Mouse (Mus musculus): ENCODE results near the gene Pcca. TPM values are rescaled to one million over a fixed set of nuclear protein-coding genes. Genes with fewer than 3 reads are reported as not detected.
"Not testable (repeated sequence)": the region's sequence is repeated elsewhere in the genome, so short reads cannot be mapped to it uniquely, and the experiment has no call there.

The Pcca gene
- polyA plus RNA-seq, 1 experiment: 25.1 TPM

DNA sequence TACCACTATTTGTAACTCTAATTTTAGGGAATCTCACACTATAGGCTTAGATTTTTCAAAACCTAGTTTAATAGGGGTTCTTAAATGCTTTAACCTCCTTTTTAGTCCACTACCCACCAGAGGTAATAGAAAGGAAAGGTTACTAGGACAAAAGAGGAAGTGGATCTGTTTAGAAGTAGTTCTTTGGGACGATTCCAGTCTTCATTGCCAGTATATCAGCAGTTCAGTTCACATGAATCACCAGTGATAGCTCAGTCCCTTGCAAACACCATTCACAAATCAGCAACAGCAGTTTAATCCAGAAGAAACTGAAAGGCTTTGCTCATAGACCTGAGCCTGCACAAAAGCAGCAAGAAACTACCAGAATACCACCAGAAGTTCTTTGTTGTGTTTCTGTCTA lies 14.8 kb downstream of the Pcca start:
- Histone ChIP-seq H3K4me1 (ENCODE audit: control insufficient read depth, insufficient read depth, low read length) (no peaks in the 10 kb centered on the region), H3K36me3 (ENCODE audit: control insufficient read depth, insufficient read depth, low read length, poor library complexity, severe bottlenecking) (no peaks in the 10 kb centered on the region), H3K27ac (ENCODE audit: insufficient read depth, low read length) (no peak overlapping the region), H3K27me3 (ENCODE audit: control insufficient read depth, insufficient read depth, low read length, poor library complexity, severe bottlenecking) (no peaks in the 10 kb centered on the region), H3K9ac (ENCODE audit: low read depth, poor library complexity, severe bottlenecking) (no peak overlapping the region), H3K9me3 (replicated peaks; ENCODE audit: control insufficient read depth, insufficient read depth, low read length, poor library complexity, severe bottlenecking) (0 out of 2 replicates have a peak, but pooled peaks cover 4% of the 10 kb centered on the region), H3K4me3 (ENCODE audit: low read depth, low read length) (no peak overlapping the region)
- TF ChIP-seq EP300 (IDR thresholded peaks at IDR 0.05; ENCODE audit: insufficient read depth, low read depth, low read length): no peak
- no peak for TF ChIP-seq CTCF (IDR thresholded peaks at IDR 0.05; ENCODE audit: low read depth, low read length)
- no peak for TF ChIP-seq POLR2A (IDR thresholded peaks at IDR 0.05; ENCODE audit: insufficient read depth, low read length)

DNA sequence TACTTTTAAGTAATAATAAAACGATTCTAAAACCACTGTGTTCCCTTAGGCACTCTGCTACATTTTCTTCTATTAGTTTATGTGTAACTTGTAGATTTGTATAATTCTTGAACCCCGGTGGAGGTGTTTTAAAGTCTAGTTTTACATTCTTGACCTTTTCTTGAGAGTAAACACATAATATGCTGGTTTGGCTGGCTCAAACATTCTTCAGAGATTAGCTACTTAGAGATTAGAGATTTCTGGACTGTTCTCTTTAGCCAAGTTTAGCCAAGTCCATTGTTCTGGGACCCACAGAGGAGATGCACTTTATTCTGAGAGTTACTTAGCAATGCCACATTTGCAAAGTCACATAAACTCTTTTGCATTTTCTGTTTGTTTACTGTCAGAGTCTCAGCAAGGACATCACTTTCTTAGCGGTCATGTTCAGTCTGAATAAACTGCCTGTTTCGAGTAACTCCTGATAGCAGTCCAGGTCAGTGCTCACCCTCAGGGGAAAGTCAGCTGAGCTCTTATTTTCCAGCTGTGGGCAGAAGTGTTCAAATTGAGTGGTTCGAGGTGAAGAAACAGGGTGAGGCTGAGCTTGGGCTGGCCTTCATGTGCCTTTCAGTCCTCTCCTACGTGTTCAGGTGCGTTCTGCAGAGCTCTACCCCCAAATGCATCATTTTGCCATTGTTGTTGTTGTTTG lies 18.8 kb downstream of the Pcca start:
- Histone ChIP-seq H3K4me3 (ENCODE audit: low read depth, low read length) (no peak overlapping the region), H3K36me3 (ENCODE audit: control insufficient read depth, insufficient read depth, low read length, poor library complexity, severe bottlenecking) (no peaks in the 10 kb centered on the region), H3K9ac (ENCODE audit: low read depth, poor library complexity, severe bottlenecking) (no peak overlapping the region), H3K27ac (ENCODE audit: insufficient read depth, low read length) (no peak overlapping the region), H3K4me1 (ENCODE audit: control insufficient read depth, insufficient read depth, low read length) (no peaks in the 10 kb centered on the region), H3K9me3 (replicated peaks; ENCODE audit: control insufficient read depth, insufficient read depth, low read length, poor library complexity, severe bottlenecking) (0 out of 2 replicates have a peak, but pooled peaks cover 4% of the 10 kb centered on the region), H3K27me3 (ENCODE audit: control insufficient read depth, insufficient read depth, low read length, poor library complexity, severe bottlenecking) (no peaks in the 10 kb centered on the region)
- TF ChIP-seq EP300 (IDR thresholded peaks at IDR 0.05; ENCODE audit: insufficient read depth, low read depth, low read length): no peak
- TF ChIP-seq POLR2A (IDR thresholded peaks at IDR 0.05; ENCODE audit: insufficient read depth, low read length): no peak
- no peak for TF ChIP-seq CTCF (IDR thresholded peaks at IDR 0.05; ENCODE audit: low read depth, low read length)

DNA sequence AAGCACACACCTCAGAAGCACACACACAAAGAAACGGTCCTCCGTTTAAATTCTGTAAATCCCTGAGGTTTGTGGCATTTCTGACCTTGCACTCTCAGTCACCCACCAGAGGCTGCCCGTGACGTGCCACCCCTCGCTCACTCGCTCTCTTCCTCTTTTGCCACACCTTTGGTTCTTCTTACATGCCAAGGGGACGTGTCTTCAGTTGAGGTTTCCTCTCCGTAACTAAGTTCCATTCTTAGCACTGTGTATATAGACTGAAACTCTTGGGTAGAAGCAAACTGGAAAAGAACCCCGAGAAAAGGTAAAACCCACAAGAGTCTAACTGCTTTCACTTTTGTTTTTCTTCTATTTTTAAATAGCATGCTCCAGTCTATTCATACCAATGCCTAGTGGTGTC lies 23.2 kb downstream of the Pcca start:
- Histone ChIP-seq H3K27ac (ENCODE audit: insufficient read depth, low read length) (no peak overlapping the region), H3K9ac (ENCODE audit: low read depth, poor library complexity, severe bottlenecking) (no peak overlapping the region), H3K4me3 (ENCODE audit: low read depth, low read length) (no peak overlapping the region), H3K9me3 (replicated peaks; ENCODE audit: control insufficient read depth, insufficient read depth, low read length, poor library complexity, severe bottlenecking) (no peaks in the 10 kb centered on the region), H3K27me3 (ENCODE audit: control insufficient read depth, insufficient read depth, low read length, poor library complexity, severe bottlenecking) (no peaks in the 10 kb centered on the region), H3K4me1 (ENCODE audit: control insufficient read depth, insufficient read depth, low read length) (no peaks in the 10 kb centered on the region), H3K36me3 (ENCODE audit: control insufficient read depth, insufficient read depth, low read length, poor library complexity, severe bottlenecking) (no peaks in the 10 kb centered on the region)
- TF ChIP-seq POLR2A (IDR thresholded peaks at IDR 0.05; ENCODE audit: insufficient read depth, low read length) (no peak), EP300 (IDR thresholded peaks at IDR 0.05; ENCODE audit: insufficient read depth, low read depth, low read length) (no peak), CTCF (IDR thresholded peaks at IDR 0.05; ENCODE audit: low read depth, low read length) (no peak)

DNA sequence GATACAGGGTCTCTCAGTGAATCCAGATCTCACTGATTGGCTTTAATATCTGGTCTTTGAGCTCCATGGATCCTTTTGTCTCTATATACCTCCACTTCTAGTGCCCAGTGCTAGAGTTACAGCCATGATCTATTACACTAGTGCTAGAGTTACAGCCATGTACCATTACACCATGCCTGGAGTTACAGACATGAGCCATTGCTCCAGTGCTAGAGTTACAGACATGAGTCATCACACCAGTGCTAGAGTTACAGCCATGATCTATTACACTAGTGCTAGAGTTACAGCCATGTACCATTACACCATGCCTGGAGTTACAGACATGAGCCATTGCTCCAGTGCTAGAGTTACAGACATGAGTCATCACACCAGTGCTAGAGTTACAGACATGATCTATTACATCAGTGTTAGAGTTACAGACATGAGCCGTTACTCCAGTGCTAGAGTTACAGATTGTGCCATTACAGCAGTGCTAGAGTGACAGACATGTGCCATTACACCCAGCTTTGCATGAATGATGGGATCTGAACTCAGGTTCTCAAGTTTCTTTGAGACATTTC lies 26.8 kb downstream of the Pcca start:
- H3K4me1 ChIP-seq (ENCODE audit: control insufficient read depth, insufficient read depth, low read length); H3K36me3 ChIP-seq (ENCODE audit: control insufficient read depth, insufficient read depth, low read length, poor library complexity, severe bottlenecking); H3K9ac ChIP-seq (ENCODE audit: low read depth, poor library complexity, severe bottlenecking): not testable (repeated sequence)

DNA sequence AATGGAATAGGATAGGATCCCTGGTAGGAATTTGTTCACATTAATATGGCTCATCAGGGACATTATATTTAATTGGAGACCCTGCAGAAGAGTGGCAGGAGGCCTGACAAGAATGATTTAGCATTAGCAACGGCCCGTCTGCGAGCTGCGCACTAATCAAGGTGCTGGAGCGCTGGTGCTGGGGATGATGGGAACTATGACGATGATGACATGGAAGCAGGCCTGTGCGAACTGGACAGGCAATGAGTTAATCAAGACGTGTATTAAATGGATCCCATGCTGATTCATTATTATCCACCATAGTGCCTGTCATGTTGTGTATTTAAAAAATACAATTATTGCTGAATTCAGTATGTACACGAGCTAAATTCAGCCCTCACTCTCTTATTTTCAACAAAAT lies 36.7 kb downstream of the Pcca start:
- no peaks in the 10 kb centered on the region for H3K36me3 ChIP-seq (ENCODE audit: control insufficient read depth, insufficient read depth, low read length, poor library complexity, severe bottlenecking)
- no peaks in the 10 kb centered on the region for H3K9me3 ChIP-seq (replicated peaks; ENCODE audit: control insufficient read depth, insufficient read depth, low read length, poor library complexity, severe bottlenecking)
- H3K9ac ChIP-seq (ENCODE audit: low read depth, poor library complexity, severe bottlenecking): no peak overlapping the region
- no peak overlapping the region for H3K27ac ChIP-seq (ENCODE audit: insufficient read depth, low read length)
- H3K4me1 ChIP-seq (ENCODE audit: control insufficient read depth, insufficient read depth, low read length): no peaks in the 10 kb centered on the region
- TF ChIP-seq CTCF (IDR thresholded peaks at IDR 0.05; ENCODE audit: low read depth, low read length) (no peak), POLR2A (IDR thresholded peaks at IDR 0.05; ENCODE audit: insufficient read depth, low read length) (no peak), EP300 (IDR thresholded peaks at IDR 0.05; ENCODE audit: insufficient read depth, low read depth, low read length) (no peak)
- H3K4me3 ChIP-seq (ENCODE audit: low read depth, low read length): no peak overlapping the region
- H3K27me3 ChIP-seq (ENCODE audit: control insufficient read depth, insufficient read depth, low read length, poor library complexity, severe bottlenecking): no peaks in the 10 kb centered on the region

More for the DNA sequence above, 26.8 kb downstream of the Pcca start:
- not testable (repeated sequence) for H3K27me3 ChIP-seq (ENCODE audit: control insufficient read depth, insufficient read depth, low read length, poor library complexity, severe bottlenecking); H3K27ac ChIP-seq (ENCODE audit: insufficient read depth, low read length); H3K9me3 ChIP-seq (replicated peaks; ENCODE audit: control insufficient read depth, insufficient read depth, low read length, poor library complexity, severe bottlenecking); H3K4me3 ChIP-seq (ENCODE audit: low read depth, low read length)

DNA sequence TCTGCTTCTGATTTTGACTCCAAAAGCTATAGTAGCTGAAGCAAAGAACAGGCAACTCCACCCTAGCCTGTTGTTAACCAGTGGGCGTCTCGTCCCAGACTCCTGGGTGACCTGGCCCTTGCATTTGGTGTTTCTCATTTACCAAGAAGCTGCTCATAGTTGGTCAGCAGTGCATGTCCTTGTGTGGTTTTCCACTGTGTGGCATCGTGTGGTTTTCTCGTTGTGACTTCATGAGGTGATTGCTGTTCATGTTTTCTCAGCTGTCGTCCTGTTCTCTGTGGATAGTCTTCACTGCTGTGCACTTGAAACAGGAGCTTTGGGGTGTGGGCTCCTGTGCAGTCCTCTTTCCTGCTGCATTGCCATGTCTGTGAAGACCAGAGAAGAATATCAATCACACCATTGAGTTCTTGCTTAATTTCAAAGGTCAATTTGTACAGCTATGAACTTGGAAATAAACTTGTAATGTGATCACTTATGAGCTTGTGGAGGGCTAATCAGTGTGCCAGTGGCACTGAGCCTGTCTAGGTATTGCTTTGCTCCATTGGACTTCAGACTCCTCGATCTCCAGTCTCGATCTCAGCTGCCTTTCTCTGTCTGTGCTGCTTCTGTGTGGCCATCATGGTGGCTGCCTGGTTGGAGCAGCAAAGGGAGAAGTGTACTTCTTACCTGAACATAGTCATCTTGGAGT lies 40.1 kb downstream of the Pcca start:
- no peak overlapping the region for H3K27ac ChIP-seq (ENCODE audit: insufficient read depth, low read length)
- no peaks in the 10 kb centered on the region for H3K27me3 ChIP-seq (ENCODE audit: control insufficient read depth, insufficient read depth, low read length, poor library complexity, severe bottlenecking)
- TF ChIP-seq POLR2A (IDR thresholded peaks at IDR 0.05; ENCODE audit: insufficient read depth, low read length): no peak
- no peak for TF ChIP-seq EP300 (IDR thresholded peaks at IDR 0.05; ENCODE audit: insufficient read depth, low read depth, low read length)
- no peak for TF ChIP-seq CTCF (IDR thresholded peaks at IDR 0.05; ENCODE audit: low read depth, low read length)
- H3K9ac ChIP-seq (ENCODE audit: low read depth, poor library complexity, severe bottlenecking): no peak overlapping the region
- no peaks in the 10 kb centered on the region; the same call in 1 of the 2 replicates for H3K9me3 ChIP-seq (replicated peaks; ENCODE audit: control insufficient read depth, insufficient read depth, low read length, poor library complexity, severe bottlenecking)
- no peak overlapping the region for H3K4me3 ChIP-seq (ENCODE audit: low read depth, low read length)
- no peaks in the 10 kb centered on the region for H3K36me3 ChIP-seq (ENCODE audit: control insufficient read depth, insufficient read depth, low read length, poor library complexity, severe bottlenecking)
- no peaks in the 10 kb centered on the region for H3K4me1 ChIP-seq (ENCODE audit: control insufficient read depth, insufficient read depth, low read length)

Measured in ES-Bruce4 (cell line).